Mouse (Mus musculus) erythroblast, embryonic 14.5 days (primary cell): ENCODE measurements around the gene Mettl17. TPM values are rescaled to one million over a fixed set of nuclear protein-coding genes. Genes with fewer than 3 reads are reported as not detected.
"Not testable (repeated sequence)": the region's sequence is repeated elsewhere in the genome, so short reads cannot be mapped to it uniquely, and the experiment has no call there.

Experiments used
- H3K27me3 ChIP-seq: 2 replicates; pipeline ENCODE4 v1.6.1; 2012; ENCODE audit warnings: inconsistent platforms; ENCODE audit not compliant: control insufficient read depth
- H3K36me3 ChIP-seq: 2 replicates; pipeline ENCODE4 v1.6.1; 2012; ENCODE audit warnings: mild to moderate bottlenecking, inconsistent platforms; ENCODE audit not compliant: control insufficient read depth
- H3K4me1 ChIP-seq: 2 replicates; pipeline ENCODE4 v1.6.1; 2012; ENCODE audit warnings: inconsistent platforms; ENCODE audit not compliant: control insufficient read depth
- H3K4me3 ChIP-seq: replicated peaks from 2 replicates; pipeline ENCODE3; 2012; ENCODE audit warnings: moderate library complexity, mild to moderate bottlenecking, inconsistent platforms
- H3K9me3 ChIP-seq: 2 replicates; pipeline ENCODE4 v1.6.1; 2012; ENCODE audit warnings: low read length, inconsistent platforms, mixed read lengths; ENCODE audit not compliant: control insufficient read depth
- GATA1 ChIP-seq: IDR thresholded peaks from 2 replicates; pipeline ENCODE4 v1.6.1; 2012; ENCODE audit warnings: low read length, inconsistent platforms, mixed read lengths
- TAL1 ChIP-seq: IDR thresholded peaks from 3 replicates; pipeline ENCODE4 v1.6.1; 2012; ENCODE audit warnings: low read length, inconsistent platforms, mixed read lengths
- polyA plus RNA-seq: library from polyadenylated mRNA; stranded (reverse); fragments of >175 nt; gene quantifications from 2 replicates; pipeline ENCODE4 v1.2.3, GENCODE M21; 2012

Gene Mettl17
- 0.31 and 0.62 TPM in 2 replicates for polyA plus RNA-seq

- TF ChIP-seq GATA1 (no peak), TAL1 (no peak)
- Histone ChIP-seq H3K9me3 (no peaks in the 10 kb centered on the region), H3K27me3 (no peaks in the 10 kb centered on the region), H3K36me3 (peaks cover 25% of the 10 kb centered on the region), H3K4me1 (peaks cover 18% of the 10 kb centered on the region), H3K4me3 (peak within 1 kb of the TSS; percentile 69)
Measured at GRCm38 (mm10) chr14:51884598-51885331, at the start of gene Mettl17. Gene Mettl17, plus strand, starts transcription at chr14:51884842.

- not testable (repeated sequence) for H3K27me3 ChIP-seq, H3K4me1 ChIP-seq, H3K4me3 ChIP-seq, H3K36me3 ChIP-seq, H3K9me3 ChIP-seq
Measured at GRCm38 (mm10) chr14:51838480-51838879, 46.2 kb upstream of the Mettl17 start.

- TF ChIP-seq GATA1 (no peak), TAL1 (no peak)
- H3K9me3 ChIP-seq: no peaks in the 10 kb centered on the region
- H3K4me1 ChIP-seq: no peaks in the 10 kb centered on the region
- H3K27me3 ChIP-seq: no peaks in the 10 kb centered on the region
- no peak overlapping the region for H3K4me3 ChIP-seq
- H3K36me3 ChIP-seq: no peaks in the 10 kb centered on the region
Measured at GRCm38 (mm10) chr14:51842250-51842649, 42.4 kb upstream of the Mettl17 start.

- Histone ChIP-seq H3K4me3 (no peak overlapping the region), H3K36me3 (no peaks in the 10 kb centered on the region), H3K9me3 (no peaks in the 10 kb centered on the region), H3K4me1 (no peaks in the 10 kb centered on the region), H3K27me3 (no peaks in the 10 kb centered on the region)
- TF ChIP-seq TAL1 (no peak), GATA1 (no peak)
Measured at GRCm38 (mm10) chr14:51842781-51843180, 41.9 kb upstream of the Mettl17 start.

GRCm38 (mm10) chr14:51843882-51844281, 40.8 kb upstream of the Mettl17 start:
- Histone ChIP-seq H3K4me1 (no peaks in the 10 kb centered on the region), H3K9me3 (no peaks in the 10 kb centered on the region), H3K27me3 (no peaks in the 10 kb centered on the region), H3K4me3 (no peak overlapping the region), H3K36me3 (no peaks in the 10 kb centered on the region)
- TF ChIP-seq GATA1: no peak

GRCm38 (mm10) chr14:51846566-51846965, 38.1 kb upstream of the Mettl17 start:
- Histone ChIP-seq H3K4me3 (no peak overlapping the region), H3K36me3 (no peaks in the 10 kb centered on the region), H3K9me3 (no peaks in the 10 kb centered on the region), H3K27me3 (no peaks in the 10 kb centered on the region), H3K4me1 (no peaks in the 10 kb centered on the region)
- TF ChIP-seq GATA1: no peak
- no peak for TF ChIP-seq TAL1

- H3K4me1 ChIP-seq, H3K4me3 ChIP-seq, H3K36me3 ChIP-seq, H3K27me3 ChIP-seq, H3K9me3 ChIP-seq: not testable (repeated sequence)
Measured at GRCm38 (mm10) chr14:51851006-51851405, 33.6 kb upstream of the Mettl17 start.

- Histone ChIP-seq H3K27me3 (no peaks in the 10 kb centered on the region), H3K9me3 (no peaks in the 10 kb centered on the region), H3K4me1 (no peaks in the 10 kb centered on the region), H3K4me3 (no peak within 1 kb of the TSS), H3K36me3 (no peaks in the 10 kb centered on the region)
- TF ChIP-seq TAL1 (no peak), GATA1 (no peak)
Measured at GRCm38 (mm10) chr14:51853399-51853798, 31.2 kb upstream of the Mettl17 start, which contains the start of gene Ear6. Gene Ear6, plus strand, starts transcription at chr14:51853699.

GRCm38 (mm10) chr14:51855280-51855679, 29.4 kb upstream of the Mettl17 start:
- not testable (repeated sequence) for H3K4me3 ChIP-seq

GRCm38 (mm10) chr14:51863603-51864002, 21.0 kb upstream of the Mettl17 start:
- H3K36me3 ChIP-seq, H3K9me3 ChIP-seq, H3K4me1 ChIP-seq, H3K27me3 ChIP-seq, H3K4me3 ChIP-seq: not testable (repeated sequence)

More at GRCm38 (mm10) chr14:51855280-51855679, 29.4 kb upstream of the Mettl17 start:
- not testable (repeated sequence) for H3K4me1 ChIP-seq, H3K27me3 ChIP-seq, H3K36me3 ChIP-seq, H3K9me3 ChIP-seq
